Mouse (Mus musculus) cerebellum, adult 2 months (tissue): ENCODE measurements around the gene Hpca.

Experiments used
- CTCF ChIP-seq: fragments of 200-500 bp; IDR thresholded peaks from 2 replicates; pipeline ENCODE4 v1.5.1; 2011; ENCODE audit warnings: low read depth, mild to moderate bottlenecking, control low read depth, low read length, moderate library complexity, borderline replicate concordance; ENCODE audit not compliant: insufficient read depth
- POLR2A ChIP-seq: fragments of 200-500 bp; IDR thresholded peaks from 2 replicates; pipeline ENCODE4 v1.6.1; 2011; ENCODE audit warnings: low read length, control low read depth, borderline replicate concordance; ENCODE audit not compliant: insufficient read depth

DNA sequence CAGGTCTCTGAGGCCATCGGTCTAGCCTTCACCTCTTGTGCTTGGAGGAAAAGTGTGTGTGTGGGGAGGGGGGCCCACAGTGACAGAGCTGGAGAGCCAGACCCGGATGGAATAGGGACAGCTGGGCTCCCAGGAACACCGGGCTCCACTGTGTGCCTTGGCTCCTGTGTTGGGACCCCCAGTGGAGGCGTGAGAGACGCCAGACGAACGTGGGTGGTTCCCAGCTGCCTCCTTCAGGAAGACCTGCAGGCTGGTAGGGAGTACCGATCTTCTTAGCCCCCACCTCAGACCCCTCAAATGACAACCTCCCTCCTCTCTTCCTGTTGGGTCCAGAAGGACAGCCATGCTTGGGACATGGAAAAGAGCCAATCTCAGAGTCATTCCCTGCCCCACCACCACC is 883 bp upstream of the Hpca start:
- TF ChIP-seq POLR2A: no peak
- no peak for TF ChIP-seq CTCF
